Mouse (Mus musculus) lung, adult 2 months (tissue): ENCODE results near the gene Tacc3. TPM values are rescaled to one million over a fixed set of nuclear protein-coding genes. Genes with fewer than 3 reads are reported as not detected.

Source experiments
- DNase-seq: peaks from one replicate; pipeline ENCODE4 v3.0.0; 2022
- H3K4me1 ChIP-seq: fragments of 200-500 bp; 2 replicates; pipeline ENCODE4 v1.6.1; 2011; ENCODE audit warnings: low read length; ENCODE audit not compliant: control insufficient read depth, insufficient read depth
- H3K4me3 ChIP-seq: fragments of 200-500 bp; replicated peaks from 2 replicates; pipeline ENCODE3; 2011; ENCODE audit warnings: low read depth, mild to moderate bottlenecking, control low read depth, low read length; ENCODE audit errors: extremely low read depth
- CTCF ChIP-seq: fragments of 200-500 bp; IDR thresholded peaks from 2 replicates; pipeline ENCODE4 v1.5.1; 2011; ENCODE audit warnings: mild to moderate bottlenecking, low read length, control low read depth; ENCODE audit not compliant: insufficient read depth
- POLR2A ChIP-seq: fragments of 200-500 bp; IDR thresholded peaks from 2 replicates; pipeline ENCODE4 v1.6.1; 2011; ENCODE audit warnings: low read depth, mild to moderate bottlenecking, control low read depth, low read length, borderline replicate concordance; ENCODE audit errors: extremely low read depth
- WGBS: fragments of 180-500 bp; shearing (Covaris S2); methylation state at CpG from one replicate; pipeline ENCODE4 v1.1.7; 2018; 5-methylcytosine and 5-hydroxymethylcytosine counted together
- polyA plus RNA-seq: library from polyadenylated mRNA; depleted of rRNA; stranded (reverse); fragments of >200 nt; gene quantifications from 2 replicates; pipeline ENCODE4 v1.2.3, GENCODE M21; 2012

The Tacc3 gene
- polyA plus RNA-seq, 1 experiment = 5.3 TPM

DNA sequence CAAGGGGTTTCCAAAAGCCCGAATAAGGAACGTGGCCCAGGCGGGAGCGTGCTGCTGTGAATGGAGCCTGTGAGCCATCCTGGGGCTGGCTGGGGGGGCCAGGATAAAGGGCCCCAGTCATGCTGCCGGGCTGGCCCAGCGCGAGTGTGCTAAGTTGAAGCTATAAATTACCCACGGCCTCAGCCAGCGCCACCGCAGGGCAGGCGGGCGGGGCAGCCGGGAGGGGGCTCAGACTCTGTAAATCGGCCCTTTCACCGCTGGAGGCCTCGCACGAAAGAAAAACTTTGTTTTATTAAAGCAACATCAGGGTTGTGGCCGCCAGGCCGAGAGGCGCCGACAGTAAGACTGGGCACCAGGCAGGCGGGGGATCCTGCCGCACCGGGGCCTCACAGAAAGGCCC, 34.5 kb downstream of the Tacc3 start:
- no peak for TF ChIP-seq POLR2A
- TF ChIP-seq CTCF = no peak
- no peak for DNase-seq
- Histone ChIP-seq H3K4me1 (peaks cover 39% of the 10 kb centered on the region), H3K4me3 (no peak overlapping the region)
- 17% methylated on average over 24 of the region's 24 CpGs for WGBS

DNA sequence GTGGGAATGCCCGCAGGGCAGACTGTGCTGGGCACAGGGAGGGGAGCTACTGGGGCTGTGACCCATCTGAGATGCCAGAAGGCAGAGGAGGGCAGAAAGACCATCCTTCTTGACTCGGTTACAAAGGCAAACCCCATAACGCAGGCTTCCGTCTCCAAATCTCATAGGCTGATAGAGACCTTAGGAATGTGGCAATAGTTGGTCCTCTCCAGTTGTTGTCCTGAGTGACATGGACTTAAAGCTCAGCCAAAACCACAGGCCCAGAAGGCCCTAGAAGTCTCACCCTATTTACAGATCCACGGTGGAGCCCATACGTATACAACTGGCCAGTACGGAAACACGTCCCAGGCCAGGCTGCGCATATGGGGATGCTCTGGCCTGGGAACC, 36.5 kb downstream of the Tacc3 start:
- WGBS = 71% methylated on average over 9 of the region's 9 CpGs
- TF ChIP-seq POLR2A = no peak
- DNase-seq = no peak
- H3K4me3 ChIP-seq = no peak overlapping the region
- peaks cover 30% of the 10 kb centered on the region for H3K4me1 ChIP-seq

DNA sequence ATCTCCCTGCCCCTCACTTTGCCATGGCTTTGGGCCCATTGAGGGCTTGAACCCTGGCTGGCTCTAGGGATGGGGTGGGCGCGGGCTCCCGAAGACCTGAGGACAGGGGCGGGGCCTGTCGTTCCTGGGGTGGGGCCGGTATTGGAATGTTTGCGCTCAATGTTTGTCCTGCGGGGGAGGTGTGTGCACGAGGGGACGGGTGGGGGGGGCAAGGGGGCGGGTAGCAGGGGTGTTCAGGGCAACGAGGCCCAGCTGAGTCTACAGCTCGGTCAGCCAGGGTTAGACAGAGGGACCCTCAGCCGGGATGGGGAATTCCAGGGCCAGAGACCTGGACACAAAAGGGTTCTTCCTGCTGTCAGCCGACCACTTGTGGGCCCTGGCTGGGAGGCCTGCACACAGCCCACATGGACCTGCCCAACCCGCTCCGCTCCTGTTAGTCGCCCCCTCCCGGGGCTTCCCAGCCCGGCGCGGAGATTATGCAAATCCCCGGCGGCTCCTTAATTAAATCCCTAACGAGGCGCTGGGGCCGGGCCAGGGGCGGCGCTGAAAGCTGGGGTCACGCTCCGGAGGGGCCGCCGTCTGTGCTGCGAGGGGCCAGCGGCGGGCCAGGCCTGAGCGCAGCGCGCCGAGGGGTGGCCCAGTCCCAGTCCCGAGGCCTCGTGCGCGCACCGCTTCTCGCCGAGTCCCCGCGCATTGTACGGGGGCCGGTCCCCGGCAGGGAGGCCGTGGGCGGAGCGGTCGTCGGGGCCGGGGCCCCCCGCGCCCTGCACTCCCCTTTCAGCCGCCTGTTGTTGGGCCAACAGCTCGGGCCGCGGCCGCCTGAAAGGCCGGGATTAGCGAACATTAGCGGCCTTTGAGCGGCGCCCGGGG, 37.2 kb downstream of the Tacc3 start:
- Histone ChIP-seq H3K4me1 (peaks cover 31% of the 10 kb centered on the region), H3K4me3 (peak overlapping the region; percentile 40)
- TF ChIP-seq POLR2A (peak; percentile 50; the same call in 1 of the 2 replicates), CTCF (no peak)
- WGBS = 4% methylated on average over 71 of the region's 71 CpGs
- DNase-seq = peak; percentile 76

DNA sequence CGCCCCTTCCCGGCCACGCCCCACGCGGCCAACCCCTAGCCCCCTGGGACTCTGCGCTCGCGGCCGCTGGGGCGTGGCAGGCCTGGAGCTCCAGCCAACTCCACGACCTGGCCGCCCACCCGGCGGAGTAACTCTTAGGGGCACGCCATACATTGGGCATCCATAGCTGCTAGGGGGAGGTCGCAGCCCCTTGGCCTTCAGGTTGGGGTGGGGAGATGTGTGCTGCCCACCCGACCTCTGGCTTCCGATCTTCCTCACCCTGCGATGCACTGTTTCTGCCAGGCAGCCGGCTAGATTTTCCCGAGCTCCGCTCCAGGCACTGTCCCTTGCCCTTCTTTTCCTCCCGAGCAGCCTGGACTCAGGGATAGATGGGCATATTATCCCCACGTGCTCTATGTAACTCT, 37.8 kb downstream of the Tacc3 start:
- peak overlapping the region; percentile 40 for H3K4me3 ChIP-seq
- WGBS = 13% methylated on average over 24 of the region's 24 CpGs
- TF ChIP-seq POLR2A (no peak), CTCF (no peak)
- no peak for DNase-seq
- H3K4me1 ChIP-seq = peaks cover 35% of the 10 kb centered on the region

DNA sequence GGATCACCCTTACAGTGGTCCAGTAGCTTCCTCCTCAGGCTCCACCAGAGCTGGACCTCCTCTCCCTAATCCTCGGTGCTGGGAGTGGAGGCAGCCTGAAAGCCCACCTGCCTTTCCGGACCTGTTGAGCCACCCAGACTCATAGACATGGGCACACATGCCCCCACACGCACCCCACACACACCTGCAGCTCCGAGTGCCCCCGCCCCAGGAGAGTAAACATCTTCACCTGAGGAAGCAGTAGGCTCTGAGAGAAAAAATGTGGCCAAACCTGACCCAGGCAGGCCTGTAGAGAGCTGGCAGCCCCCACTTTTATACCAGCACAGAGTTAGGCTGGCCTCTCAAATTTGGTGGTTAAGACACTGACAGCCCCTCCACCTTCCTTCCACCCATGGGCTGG, 38.5 kb downstream of the Tacc3 start:
- DNase-seq = peak; percentile 57
- TF ChIP-seq CTCF (no peak), POLR2A (peak; percentile 26; the same call in 1 of the 2 replicates)
- 67% methylated on average over 5 of the region's 5 CpGs for WGBS
- Histone ChIP-seq H3K4me3 (peak overlapping the region; percentile 9), H3K4me1 (peaks cover 35% of the 10 kb centered on the region)

DNA sequence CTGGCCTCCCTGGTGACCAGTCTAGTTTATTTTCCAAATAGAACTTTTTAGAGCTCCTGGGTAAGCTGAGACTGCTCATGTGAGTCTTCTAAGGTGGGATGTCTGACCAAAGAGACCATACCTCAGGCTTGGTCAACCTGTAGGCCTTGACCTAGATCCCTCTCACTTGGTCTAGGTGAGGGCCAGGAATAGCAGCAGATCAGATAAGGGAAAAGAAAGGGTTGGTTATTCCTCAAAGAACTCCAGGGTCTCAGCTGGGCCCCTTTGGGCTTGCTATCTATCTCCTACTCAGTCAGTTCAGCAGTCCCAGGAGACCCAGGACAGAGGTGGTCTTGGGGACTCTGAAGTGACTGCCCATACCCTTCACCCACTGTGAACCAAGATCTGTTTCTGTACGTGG, 39.6 kb downstream of the Tacc3 start:
- Histone ChIP-seq H3K4me1 (peaks cover 31% of the 10 kb centered on the region), H3K4me3 (no peak overlapping the region)
- TF ChIP-seq CTCF (no peak), POLR2A (no peak)
- 85% methylated on average over 1 of the region's 1 CpGs for WGBS
- DNase-seq = no peak

DNA sequence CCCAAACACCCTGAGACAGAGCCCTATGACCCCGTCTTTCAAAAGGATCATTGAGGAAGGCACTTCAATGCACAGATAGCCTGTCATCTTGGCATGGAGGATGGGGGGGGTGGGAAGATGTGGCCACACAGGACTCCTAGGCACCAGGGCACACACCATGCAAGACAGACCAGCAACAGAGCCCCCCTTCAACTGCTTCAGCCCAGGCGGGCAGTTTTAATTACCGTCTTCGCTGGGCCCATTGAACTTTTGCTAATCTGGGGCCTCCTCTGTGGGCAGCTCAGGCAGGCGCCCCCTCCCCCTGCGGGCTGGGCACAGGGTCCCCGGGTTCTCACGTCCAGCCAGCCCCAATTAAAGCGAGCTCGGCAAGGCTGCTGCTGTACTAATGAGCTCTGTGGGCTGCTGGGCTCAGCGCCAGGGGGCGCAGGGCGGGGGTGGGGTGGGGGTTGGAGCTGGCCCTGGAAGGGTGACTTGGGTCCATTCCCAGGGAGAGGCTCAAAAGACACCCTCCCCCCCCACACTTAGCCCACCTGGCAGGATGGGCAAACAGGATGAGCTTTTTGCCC, 40.1 kb downstream of the Tacc3 start:
- TF ChIP-seq CTCF = no peak
- TF ChIP-seq POLR2A = no peak
- peaks cover 28% of the 10 kb centered on the region for H3K4me1 ChIP-seq
- no peak for DNase-seq
- H3K4me3 ChIP-seq = no peak overlapping the region
- WGBS = 41% methylated on average over 13 of the region's 13 CpGs

DNA sequence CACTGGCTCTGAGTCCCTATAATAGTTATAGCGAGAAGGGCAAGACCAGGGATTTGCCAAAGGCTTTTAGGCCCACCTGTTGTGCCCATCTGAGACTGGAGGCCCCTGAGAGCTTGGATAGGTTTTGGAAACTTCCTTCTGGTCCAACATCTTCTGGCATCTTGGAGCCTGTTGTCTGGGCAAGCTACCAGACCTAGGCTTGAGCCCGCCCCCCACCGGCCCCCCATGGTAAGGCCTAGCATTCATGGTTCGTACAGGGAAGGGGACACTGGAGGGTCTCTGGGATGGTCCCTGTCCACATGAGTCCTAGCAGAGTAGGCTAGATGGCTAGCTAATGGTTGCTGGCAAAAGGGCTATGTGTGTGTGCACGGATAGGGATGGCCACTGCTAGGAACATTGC, 40.7 kb downstream of the Tacc3 start:
- no peak for DNase-seq
- WGBS = 91% methylated on average over 5 of the region's 5 CpGs
- TF ChIP-seq POLR2A = no peak
- no peak for TF ChIP-seq CTCF
- H3K4me3 ChIP-seq = no peak overlapping the region
- H3K4me1 ChIP-seq = peaks cover 28% of the 10 kb centered on the region

DNA sequence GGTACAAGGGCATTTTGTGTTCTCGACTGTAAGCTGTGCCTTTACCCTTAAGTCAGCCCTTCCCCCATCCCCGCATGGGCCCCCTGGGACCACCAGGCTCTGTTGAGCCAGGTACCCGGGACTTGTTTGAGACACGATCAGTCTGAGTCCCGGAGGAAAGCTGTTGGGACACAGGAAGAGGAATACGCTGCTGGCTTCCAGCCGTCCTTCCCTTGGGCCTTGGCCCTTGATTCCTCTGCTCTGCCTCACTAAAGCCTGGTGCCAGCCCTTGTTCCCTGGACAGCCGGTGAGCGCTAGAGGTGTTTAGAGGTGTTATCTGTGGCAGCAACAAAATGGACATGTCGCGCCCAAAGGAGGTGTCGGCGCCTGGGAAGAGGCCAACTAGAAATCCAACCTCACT, 42.1 kb downstream of the Tacc3 start:
- Histone ChIP-seq H3K4me3 (no peak overlapping the region), H3K4me1 (peaks cover 21% of the 10 kb centered on the region)
- 39% methylated on average over 13 of the region's 13 CpGs for WGBS
- TF ChIP-seq POLR2A (no peak), CTCF (no peak)
- DNase-seq = no peak

DNA sequence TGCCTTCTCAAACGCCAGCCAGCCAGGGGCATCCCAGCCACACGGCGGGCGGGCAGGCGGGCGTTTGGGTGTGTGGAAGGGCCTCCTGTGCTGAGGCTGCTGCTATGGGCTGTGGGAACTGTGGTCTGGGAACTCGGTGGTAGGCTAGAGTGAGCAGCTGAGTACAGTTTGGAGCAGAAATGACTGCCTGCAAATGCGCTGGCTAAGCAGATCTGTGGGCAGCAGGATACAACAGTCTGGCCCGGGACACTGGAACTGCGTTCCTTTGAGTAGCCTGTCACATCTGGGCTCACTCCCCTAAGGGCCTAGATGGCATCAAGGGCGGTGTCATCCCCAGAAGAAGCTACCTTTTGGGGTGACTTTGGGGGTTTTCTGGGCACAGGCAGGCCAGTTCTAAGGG, 43.9 kb downstream of the Tacc3 start:
- H3K4me1 ChIP-seq = peaks cover 26% of the 10 kb centered on the region
- WGBS = 80% methylated on average over 11 of the region's 11 CpGs

More for the DNA sequence above, 43.9 kb downstream of the Tacc3 start:
- H3K4me3 ChIP-seq = no peak overlapping the region
- TF ChIP-seq CTCF (no peak), POLR2A (no peak)
- no peak for DNase-seq
